Mouse (Mus musculus) liver, postnatal 0 days (tissue): ENCODE data around the gene Mdga1. TPM values are rescaled to one million over a fixed set of nuclear protein-coding genes. Genes with fewer than 3 reads are reported as not detected.

Experiments used
- ATAC-seq: fragments of 200-750 bp; cut with Nextera tagmentation; 2 replicates; pipeline ENCODE4 v1.8.0; 2017; ENCODE audit warnings: mild to moderate bottlenecking, moderate library complexity
- DNase-seq: peaks from one replicate; pipeline ENCODE4 v3.0.0-alpha.2; 2016
- H3K27ac ChIP-seq: fragments of 300-500 bp; sonication (generic); 2 replicates; pipeline ENCODE4 v1.5.1; 2014; ENCODE audit warnings: antibody characterized with exemption, moderate library complexity, mild to moderate bottlenecking, low read depth
- H3K27me3 ChIP-seq: fragments of 300-500 bp; sonication (generic); 2 replicates; pipeline ENCODE4 v1.6.1; 2014; ENCODE audit warnings: low read length, control low read depth, mixed read lengths; ENCODE audit not compliant: insufficient read depth
- H3K36me3 ChIP-seq: fragments of 300-500 bp; sonication (generic); replicated peaks from 2 replicates; pipeline ENCODE4 v1.6.1; 2014; ENCODE audit warnings: mild to moderate bottlenecking, control low read depth, low read length, moderate library complexity, mixed read lengths; ENCODE audit not compliant: insufficient read depth
- H3K4me1 ChIP-seq: fragments of 300-500 bp; sonication (generic); 2 replicates; pipeline ENCODE4 v1.6.1; 2014; ENCODE audit warnings: antibody characterized with exemption, mild to moderate bottlenecking, control low read depth; ENCODE audit not compliant: insufficient read depth
- H3K4me2 ChIP-seq: fragments of 300-500 bp; sonication (generic); 2 replicates; pipeline ENCODE4 v1.6.1; 2014; ENCODE audit warnings: low read depth, mild to moderate bottlenecking, low read length, moderate library complexity, mixed read lengths
- H3K4me3 ChIP-seq: fragments of 300-500 bp; sonication (generic); 2 replicates; pipeline ENCODE4 v1.5.1; 2014; ENCODE audit warnings: low read depth, low read length
- H3K9ac ChIP-seq: fragments of 300-500 bp; sonication (generic); replicated peaks from 2 replicates; pipeline ENCODE4 v1.6.1; 2014; ENCODE audit warnings: mild to moderate bottlenecking, moderate library complexity
- H3K9me3 ChIP-seq: fragments of 300-500 bp; sonication (generic); 2 replicates; pipeline ENCODE4 v1.6.1; 2016; ENCODE audit warnings: mild to moderate bottlenecking, control low read depth, low read length, mixed read lengths
- CTCF ChIP-seq: sonication (generic); IDR thresholded peaks from 2 replicates; pipeline ENCODE4 v1.5.1; 2016; ENCODE audit warnings: antibody characterized with exemption, low read depth
- EP300 ChIP-seq: IDR thresholded peaks from 2 replicates; pipeline ENCODE4 v1.6.1; 2016; ENCODE audit warnings: antibody characterized with exemption, low read depth, mild to moderate bottlenecking
- WGBS: fragments of 180-500 bp; shearing (Covaris S2); extraction: QIAGEN DNeasy Blood & Tissue Kit; methylation state at CpG from one replicate; pipeline ENCODE4 v1.1.7; 2014; ENCODE audit not compliant: insufficient replicate concordance; 5-methylcytosine and 5-hydroxymethylcytosine counted together
- polyA plus RNA-seq: library from polyadenylated mRNA; unstranded; fragments of >200 nt; fragmentation: Nextera tagmentation; extraction: Ambion mirVana; gene quantifications from 2 replicates; pipeline ENCODE4 v1.2.1, GENCODE M21; 2015

Gene Mdga1
- polyA plus RNA-seq, 1 experiment from 2014 or later, result 2.0 TPM

DNA sequence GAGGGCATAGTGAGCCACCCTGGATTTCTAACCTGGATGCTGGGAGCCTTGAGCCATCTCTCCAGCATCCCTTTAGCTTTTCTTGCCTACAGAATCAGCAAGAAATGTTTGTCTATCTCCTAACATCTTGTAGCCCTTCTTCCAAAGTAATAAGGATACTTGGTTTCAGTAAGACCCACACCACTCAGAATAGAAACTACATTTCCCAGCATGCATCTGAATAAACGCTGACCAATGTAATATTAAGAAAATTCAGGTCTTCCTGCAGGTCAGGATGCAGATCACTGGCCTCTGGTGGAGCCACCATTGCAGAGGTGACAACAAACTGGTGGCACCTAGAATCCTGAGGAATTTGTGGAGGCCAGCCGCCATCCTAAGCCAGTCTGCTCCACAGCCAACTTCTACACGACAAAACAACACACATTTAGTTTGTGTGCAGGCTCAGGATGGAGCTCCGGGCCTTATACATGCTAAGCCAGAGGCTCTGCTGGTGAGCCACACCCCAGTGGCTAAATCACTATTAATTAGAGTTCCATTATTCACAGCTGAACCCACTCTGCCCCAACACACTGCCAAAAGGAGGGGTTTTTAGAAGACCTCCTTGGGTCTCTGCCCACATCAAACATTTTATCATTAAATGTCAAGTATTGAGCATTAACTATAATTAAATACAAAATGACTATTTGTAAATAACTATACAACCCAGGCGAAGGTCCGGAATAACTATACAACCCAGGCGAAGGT lies 126.3 kb downstream of the Mdga1 start:
- Histone ChIP-seq H3K4me3 (no peak overlapping the region), H3K9ac (no peak overlapping the region), H3K27me3 (no peaks in the 10 kb centered on the region), H3K9me3 (no peaks in the 10 kb centered on the region), H3K27ac (no peak overlapping the region), H3K4me2 (no peak overlapping the region), H3K4me1 (peaks cover 6% of the 10 kb centered on the region; the same call in 1 of the 2 replicates), H3K36me3 (no peaks in the 10 kb centered on the region)
- DNase-seq (no peak), ATAC-seq (no peak)
- WGBS, result 87% methylated on average over 7 of the region's 7 CpGs
- TF ChIP-seq EP300 (no peak), CTCF (no peak)

- Histone ChIP-seq H3K9ac (peak overlapping the region; percentile 22), H3K4me2 (peak overlapping the region; percentile 90), H3K9me3 (no peaks in the 10 kb centered on the region), H3K27me3 (no peaks in the 10 kb centered on the region), H3K4me3 (peak overlapping the region; percentile 54), H3K36me3 (no peaks in the 10 kb centered on the region), H3K4me1 (peaks cover 6% of the 10 kb centered on the region; the same call in 1 of the 2 replicates), H3K27ac (no peak overlapping the region)
- DNase-seq (peak; percentile 76), ATAC-seq (peak; percentile 83)
- 9% methylated on average over 35 of the region's 46 CpGs for WGBS
- TF ChIP-seq EP300, result no peak
Observed at GRCm38 (mm10) chr17:29841781-29842690, 127.9 kb downstream of the Mdga1 start.

DNA sequence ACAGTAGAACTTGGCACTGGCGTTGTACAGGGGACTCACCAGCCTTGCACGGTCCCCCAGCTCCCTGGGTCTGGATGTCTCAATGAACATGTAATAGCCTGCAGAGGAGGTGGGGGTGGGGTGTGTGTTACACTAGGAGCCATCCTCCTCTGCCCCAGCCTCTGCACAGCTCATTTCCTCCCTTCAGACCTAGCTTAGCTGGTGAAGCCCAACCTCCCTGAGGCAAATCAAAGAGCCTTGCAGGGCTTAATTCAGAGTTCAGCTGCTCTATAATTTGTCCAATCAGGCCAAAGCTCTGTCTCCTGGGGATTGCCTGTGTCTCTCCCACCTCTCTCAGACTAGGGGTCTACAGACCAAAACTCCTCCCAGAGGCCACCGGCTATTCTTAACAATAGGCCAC lies 131.9 kb downstream of the Mdga1 start:
- no peak overlapping the region for H3K27ac ChIP-seq
- no peaks in the 10 kb centered on the region for H3K27me3 ChIP-seq
- ATAC-seq, result no peak
- no peak for DNase-seq
- 52% methylated on average over 3 of the region's 3 CpGs for WGBS
- no peak overlapping the region for H3K4me2 ChIP-seq
- no peaks in the 10 kb centered on the region for H3K9me3 ChIP-seq
- TF ChIP-seq CTCF, result no peak
- TF ChIP-seq EP300, result no peak
- no peak overlapping the region for H3K9ac ChIP-seq
- H3K4me1 ChIP-seq, result peaks cover 6% of the 10 kb centered on the region; the same call in 1 of the 2 replicates
- H3K36me3 ChIP-seq, result no peaks in the 10 kb centered on the region
- no peak overlapping the region for H3K4me3 ChIP-seq

DNA sequence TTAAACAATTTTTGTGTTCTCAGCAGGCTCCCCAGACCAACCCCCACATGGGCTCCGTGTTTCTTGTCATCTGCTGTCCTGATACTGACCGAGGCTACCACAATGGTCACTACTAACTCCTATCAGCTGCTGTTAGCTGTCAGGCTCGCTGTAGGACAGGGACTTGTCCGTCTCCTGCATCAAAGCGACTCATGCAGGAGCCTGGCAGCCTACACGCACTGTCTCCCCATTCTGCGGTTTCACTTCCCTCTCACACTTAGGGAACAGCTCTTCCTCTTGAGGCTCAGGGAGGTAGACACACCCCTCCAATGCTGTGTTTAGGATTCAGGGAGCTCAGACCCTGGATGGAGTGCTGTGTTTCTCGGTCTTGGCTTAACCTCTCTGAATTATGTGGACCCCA lies 132.4 kb downstream of the Mdga1 start:
- H3K9ac ChIP-seq, result no peak overlapping the region
- no peaks in the 10 kb centered on the region for H3K9me3 ChIP-seq
- H3K27ac ChIP-seq, result no peak overlapping the region
- H3K4me3 ChIP-seq, result no peak overlapping the region
- no peaks in the 10 kb centered on the region for H3K27me3 ChIP-seq
- no peak overlapping the region for H3K4me2 ChIP-seq
- H3K4me1 ChIP-seq, result peaks cover 6% of the 10 kb centered on the region; the same call in 1 of the 2 replicates
- TF ChIP-seq EP300, result no peak
- no peak for TF ChIP-seq CTCF
- no peaks in the 10 kb centered on the region for H3K36me3 ChIP-seq
- WGBS, result 46% methylated on average over 8 of the region's 8 CpGs
- no peak for ATAC-seq
- DNase-seq, result no peak

DNA sequence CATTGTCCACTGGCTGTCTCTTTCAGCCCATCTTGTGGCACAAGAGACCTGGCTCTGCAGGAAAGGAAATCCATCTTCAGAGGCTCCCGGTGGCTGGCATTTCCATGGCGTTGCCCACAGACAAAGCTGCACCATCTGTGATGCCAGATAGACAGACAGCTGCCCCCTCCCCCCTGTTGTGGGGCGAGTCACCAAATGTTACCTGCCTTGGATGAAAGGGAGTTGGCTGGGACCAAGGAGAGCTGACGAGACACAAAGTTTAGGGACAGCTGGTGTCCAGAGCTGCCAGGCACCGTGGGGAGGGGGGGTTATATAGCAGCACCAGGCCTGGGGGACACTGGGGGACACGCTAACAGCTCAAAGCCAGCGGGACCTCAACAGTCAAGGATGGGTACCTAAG lies 135.1 kb downstream of the Mdga1 start:
- no peak for DNase-seq
- Histone ChIP-seq H3K4me1 (no peaks in the 10 kb centered on the region), H3K9me3 (no peaks in the 10 kb centered on the region), H3K27me3 (no peaks in the 10 kb centered on the region), H3K9ac (no peak overlapping the region), H3K36me3 (no peaks in the 10 kb centered on the region), H3K4me3 (no peak overlapping the region), H3K4me2 (no peak overlapping the region), H3K27ac (no peak overlapping the region)
- ATAC-seq, result no peak
- 74% methylated on average over 6 of the region's 7 CpGs for WGBS
- TF ChIP-seq CTCF (no peak), EP300 (no peak)

DNA sequence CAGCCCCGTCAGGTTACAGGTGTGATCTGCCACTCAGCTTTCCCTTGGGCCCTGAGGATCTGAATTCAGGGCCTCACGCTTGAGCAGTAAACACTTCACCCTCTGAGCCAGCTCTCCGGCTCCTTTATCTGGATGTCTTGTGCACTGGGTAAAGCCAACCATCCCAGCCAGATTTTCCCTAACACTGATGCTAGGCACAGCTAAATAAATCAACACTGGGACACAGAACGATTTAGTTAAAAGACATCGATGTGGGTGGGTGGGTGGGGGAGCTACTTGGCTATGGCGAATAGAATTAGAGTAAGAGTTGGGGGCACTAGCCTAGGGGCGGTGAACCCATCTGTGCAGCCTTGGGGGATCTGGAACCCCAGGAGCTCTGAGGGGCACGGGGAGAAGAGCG lies 135.6 kb downstream of the Mdga1 start:
- H3K9me3 ChIP-seq, result no peaks in the 10 kb centered on the region
- no peak overlapping the region for H3K27ac ChIP-seq
- no peak for TF ChIP-seq CTCF
- no peak for TF ChIP-seq EP300
- H3K27me3 ChIP-seq, result no peaks in the 10 kb centered on the region
- WGBS, result 87% methylated on average over 9 of the region's 9 CpGs
- ATAC-seq, result no peak
- no peak overlapping the region for H3K9ac ChIP-seq
- no peak for DNase-seq
- no peaks in the 10 kb centered on the region for H3K4me1 ChIP-seq
- no peak overlapping the region for H3K4me2 ChIP-seq
- no peak overlapping the region for H3K4me3 ChIP-seq
- H3K36me3 ChIP-seq, result no peaks in the 10 kb centered on the region
